Mouse (Mus musculus): Measurements from ENCODE around the gene Eif3d. TPM values are rescaled to one million over a fixed set of nuclear protein-coding genes. Genes with fewer than 3 reads are reported as not detected.

The Eif3d gene
- polyA plus RNA-seq, 1 experiment from 2014 or later, result 249 TPM

GRCm38 (mm10) chr15:77941563-77941962 is 29.1 kb downstream of the Eif3d start:
- no peak overlapping the region for H3K4me3 ChIP-seq (ENCODE audit: low read depth, low read length)
- DNase-seq (ENCODE audit: low spot score) (no peak), ATAC-seq (ENCODE audit: insufficient number of reproducible peaks, low FRiP score, low TSS enrichment, low read depth) (no peak)
- WGBS, result 84% methylated on average over 3 of the region's 3 CpGs
- no peaks in the 10 kb centered on the region for H3K9me3 ChIP-seq (ENCODE audit: control insufficient read depth, low read length)
- no peak overlapping the region for H3K4me2 ChIP-seq (ENCODE audit: low read depth, severe bottlenecking)
- H3K27me3 ChIP-seq (ENCODE audit: control insufficient read depth, insufficient read depth, low read length), result no peaks in the 10 kb centered on the region
- no peak overlapping the region for H3K9ac ChIP-seq (ENCODE audit: low read length)
- H3K4me1 ChIP-seq (ENCODE audit: control insufficient read depth, insufficient read depth, low read length), result no peaks in the 10 kb centered on the region
- no peak overlapping the region for H3K27ac ChIP-seq (replicated peaks; ENCODE audit: low read depth, low read length)
- 0 out of 2 replicates have a peak, but pooled peaks cover 1% of the 10 kb centered on the region for H3K36me3 ChIP-seq (ENCODE audit: control insufficient read depth, insufficient read depth, low read length)

- H3K9ac ChIP-seq (ENCODE audit: low read length), result no peak overlapping the region
- no peaks in the 10 kb centered on the region for H3K9me3 ChIP-seq (ENCODE audit: control insufficient read depth, low read length)
- H3K4me2 ChIP-seq (ENCODE audit: low read depth, severe bottlenecking), result no peak overlapping the region
- H3K4me1 ChIP-seq (ENCODE audit: control insufficient read depth, insufficient read depth, low read length), result no peaks in the 10 kb centered on the region
- no peak overlapping the region for H3K4me3 ChIP-seq (ENCODE audit: low read depth, low read length)
- no peak overlapping the region for H3K27ac ChIP-seq (replicated peaks; ENCODE audit: low read depth, low read length)
- DNase-seq (ENCODE audit: low spot score), result no peak
- no peak for ATAC-seq (ENCODE audit: insufficient number of reproducible peaks, low FRiP score, low TSS enrichment, low read depth)
- no peaks in the 10 kb centered on the region for H3K27me3 ChIP-seq (ENCODE audit: control insufficient read depth, insufficient read depth, low read length)
- H3K36me3 ChIP-seq (ENCODE audit: control insufficient read depth, insufficient read depth, low read length), result no peaks in the 10 kb centered on the region
- 83% methylated on average over 5 of the region's 5 CpGs for WGBS
Measured at GRCm38 (mm10) chr15:77938516-77938915, 32.1 kb downstream of the Eif3d start.

- DNase-seq (ENCODE audit: low spot score), result no peak
- Histone ChIP-seq H3K27ac (replicated peaks; ENCODE audit: low read depth, low read length) (no peak overlapping the region), H3K9ac (ENCODE audit: low read length) (no peak overlapping the region), H3K9me3 (ENCODE audit: control insufficient read depth, low read length) (no peaks in the 10 kb centered on the region), H3K4me3 (ENCODE audit: low read depth, low read length) (no peak overlapping the region), H3K4me2 (ENCODE audit: low read depth, severe bottlenecking) (no peak overlapping the region), H3K4me1 (ENCODE audit: control insufficient read depth, insufficient read depth, low read length) (no peaks in the 10 kb centered on the region), H3K36me3 (ENCODE audit: control insufficient read depth, insufficient read depth, low read length) (no peaks in the 10 kb centered on the region), H3K27me3 (ENCODE audit: control insufficient read depth, insufficient read depth, low read length) (no peaks in the 10 kb centered on the region)
- no peak for ATAC-seq (ENCODE audit: insufficient number of reproducible peaks, low FRiP score, low TSS enrichment, low read depth)
- 84% methylated on average over 14 of the region's 14 CpGs for WGBS
Measured at GRCm38 (mm10) chr15:77935673-77936375, 34.8 kb downstream of the Eif3d start.

GRCm38 (mm10) chr15:77934968-77935367 is 35.6 kb downstream of the Eif3d start:
- no peak overlapping the region for H3K9ac ChIP-seq (ENCODE audit: low read length)

GRCm38 (mm10) chr15:77934326-77934725 is 36.3 kb downstream of the Eif3d start:
- no peaks in the 10 kb centered on the region for H3K36me3 ChIP-seq (ENCODE audit: control insufficient read depth, insufficient read depth, low read length)
- H3K9ac ChIP-seq (ENCODE audit: low read length), result peak overlapping the region; percentile 18; the same call in 1 of the 2 replicates
- 0 out of 2 replicates have a peak, but pooled peaks cover 4% of the 10 kb centered on the region for H3K4me1 ChIP-seq (ENCODE audit: control insufficient read depth, insufficient read depth, low read length)
- no peaks in the 10 kb centered on the region for H3K9me3 ChIP-seq (ENCODE audit: control insufficient read depth, low read length)
- H3K27ac ChIP-seq (replicated peaks; ENCODE audit: low read depth, low read length), result no peak overlapping the region
- H3K4me3 ChIP-seq (ENCODE audit: low read depth, low read length), result no peak overlapping the region
- H3K4me2 ChIP-seq (ENCODE audit: low read depth, severe bottlenecking), result no peak overlapping the region
- 73% methylated on average over 11 of the region's 11 CpGs for WGBS
- ATAC-seq (ENCODE audit: insufficient number of reproducible peaks, low FRiP score, low TSS enrichment, low read depth), result no peak
- no peaks in the 10 kb centered on the region for H3K27me3 ChIP-seq (ENCODE audit: control insufficient read depth, insufficient read depth, low read length)
- DNase-seq (ENCODE audit: low spot score), result no peak

More at GRCm38 (mm10) chr15:77934968-77935367, 35.6 kb downstream of the Eif3d start:
- Histone ChIP-seq H3K27me3 (ENCODE audit: control insufficient read depth, insufficient read depth, low read length) (no peaks in the 10 kb centered on the region), H3K4me2 (ENCODE audit: low read depth, severe bottlenecking) (no peak overlapping the region), H3K27ac (replicated peaks; ENCODE audit: low read depth, low read length) (no peak overlapping the region), H3K4me1 (ENCODE audit: control insufficient read depth, insufficient read depth, low read length) (no peaks in the 10 kb centered on the region), H3K9me3 (ENCODE audit: control insufficient read depth, low read length) (no peaks in the 10 kb centered on the region), H3K36me3 (ENCODE audit: control insufficient read depth, insufficient read depth, low read length) (no peaks in the 10 kb centered on the region), H3K4me3 (ENCODE audit: low read depth, low read length) (no peak overlapping the region)
- WGBS, result 59% methylated on average over 5 of the region's 5 CpGs
- no peak for DNase-seq (ENCODE audit: low spot score)
- ATAC-seq (ENCODE audit: insufficient number of reproducible peaks, low FRiP score, low TSS enrichment, low read depth), result no peak

GRCm38 (mm10) chr15:77933770-77934169 is 36.8 kb downstream of the Eif3d start:
- H3K4me2 ChIP-seq (ENCODE audit: low read depth, severe bottlenecking), result no peak overlapping the region
- H3K36me3 ChIP-seq (ENCODE audit: control insufficient read depth, insufficient read depth, low read length), result no peaks in the 10 kb centered on the region
- ATAC-seq (ENCODE audit: insufficient number of reproducible peaks, low FRiP score, low TSS enrichment, low read depth) (no peak), DNase-seq (ENCODE audit: low spot score) (peak; percentile 100)
- 0 out of 2 replicates have a peak, but pooled peaks cover 4% of the 10 kb centered on the region for H3K4me1 ChIP-seq (ENCODE audit: control insufficient read depth, insufficient read depth, low read length)
- H3K27me3 ChIP-seq (ENCODE audit: control insufficient read depth, insufficient read depth, low read length), result no peaks in the 10 kb centered on the region
- no peaks in the 10 kb centered on the region for H3K9me3 ChIP-seq (ENCODE audit: control insufficient read depth, low read length)
- 0% methylated on average over 14 of the region's 14 CpGs for WGBS
- no peak overlapping the region for H3K9ac ChIP-seq (ENCODE audit: low read length)
- no peak overlapping the region for H3K4me3 ChIP-seq (ENCODE audit: low read depth, low read length)
- no peak overlapping the region for H3K27ac ChIP-seq (replicated peaks; ENCODE audit: low read depth, low read length)

- 80% methylated on average over 3 of the region's 3 CpGs for WGBS
- 0 out of 2 replicates have a peak, but pooled peaks cover 4% of the 10 kb centered on the region for H3K4me1 ChIP-seq (ENCODE audit: control insufficient read depth, insufficient read depth, low read length)
- no peaks in the 10 kb centered on the region for H3K27me3 ChIP-seq (ENCODE audit: control insufficient read depth, insufficient read depth, low read length)
- no peak overlapping the region for H3K4me2 ChIP-seq (ENCODE audit: low read depth, severe bottlenecking)
- H3K9me3 ChIP-seq (ENCODE audit: control insufficient read depth, low read length), result no peaks in the 10 kb centered on the region
- H3K9ac ChIP-seq (ENCODE audit: low read length), result no peak overlapping the region
- no peak overlapping the region for H3K4me3 ChIP-seq (ENCODE audit: low read depth, low read length)
- no peak overlapping the region for H3K27ac ChIP-seq (replicated peaks; ENCODE audit: low read depth, low read length)
- DNase-seq (ENCODE audit: low spot score), result no peak
- H3K36me3 ChIP-seq (ENCODE audit: control insufficient read depth, insufficient read depth, low read length), result no peaks in the 10 kb centered on the region
- ATAC-seq (ENCODE audit: insufficient number of reproducible peaks, low FRiP score, low TSS enrichment, low read depth), result no peak
Measured at GRCm38 (mm10) chr15:77933222-77933621, 37.4 kb downstream of the Eif3d start.

GRCm38 (mm10) chr15:77931689-77932016 is 39.0 kb downstream of the Eif3d start:
- Histone ChIP-seq H3K36me3 (ENCODE audit: control insufficient read depth, insufficient read depth, low read length) (no peaks in the 10 kb centered on the region), H3K27ac (replicated peaks; ENCODE audit: low read depth, low read length) (no peak overlapping the region), H3K9ac (ENCODE audit: low read length) (no peak overlapping the region), H3K4me3 (ENCODE audit: low read depth, low read length) (no peak overlapping the region), H3K4me2 (ENCODE audit: low read depth, severe bottlenecking) (no peak overlapping the region), H3K27me3 (ENCODE audit: control insufficient read depth, insufficient read depth, low read length) (no peaks in the 10 kb centered on the region), H3K4me1 (ENCODE audit: control insufficient read depth, insufficient read depth, low read length) (peaks cover 8% of the 10 kb centered on the region; the same call in 1 of the 2 replicates), H3K9me3 (ENCODE audit: control insufficient read depth, low read length) (no peaks in the 10 kb centered on the region)
- ATAC-seq (ENCODE audit: insufficient number of reproducible peaks, low FRiP score, low TSS enrichment, low read depth) (no peak), DNase-seq (ENCODE audit: low spot score) (no peak)
- 72% methylated on average over 6 of the region's 6 CpGs for WGBS

Measured in limb, embryonic 11.5 days (tissue).